Mouse (Mus musculus) frontal cortex, postnatal 14 days (tissue): ENCODE results near the gene Hdhd5.

Source experiments
- DNase-seq, 2 experiments: peaks; one replicate each; pipeline ENCODE4 v3.0.0; 2022; ENCODE audit warnings: low spot score in 2 of 2

The Hdhd5 gene

GRCm38 (mm10) chr6:120483211-120483626 is 47.9 kb downstream of the Hdhd5 start:
- DNase-seq: no peak

- DNase-seq: no peak
Measured at GRCm38 (mm10) chr6:120482756-120483155, 48.4 kb downstream of the Hdhd5 start.

GRCm38 (mm10) chr6:120482021-120482420 is 49.1 kb downstream of the Hdhd5 start:
- no peak for DNase-seq

DNA sequence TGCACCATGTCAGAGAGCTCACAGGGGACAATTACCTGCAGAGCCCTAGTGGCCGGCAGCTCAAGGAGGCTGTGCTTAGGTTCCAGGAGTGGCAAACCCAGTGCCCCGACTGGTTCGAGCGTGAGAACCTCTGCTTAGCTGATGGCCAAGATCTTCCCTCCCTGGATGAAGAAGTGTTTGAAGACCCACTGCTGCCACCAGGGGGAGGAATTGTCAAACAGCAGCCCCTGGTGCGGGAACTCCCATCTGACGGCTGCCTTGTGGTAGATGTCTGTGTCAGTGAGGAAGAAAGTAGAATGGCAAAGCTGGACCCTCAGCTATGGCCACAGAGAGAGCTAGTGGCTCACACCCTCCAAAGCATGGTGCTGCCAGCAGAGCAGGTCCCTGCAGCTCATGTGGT is 49.6 kb downstream of the Hdhd5 start:
- DNase-seq: no peak

DNA sequence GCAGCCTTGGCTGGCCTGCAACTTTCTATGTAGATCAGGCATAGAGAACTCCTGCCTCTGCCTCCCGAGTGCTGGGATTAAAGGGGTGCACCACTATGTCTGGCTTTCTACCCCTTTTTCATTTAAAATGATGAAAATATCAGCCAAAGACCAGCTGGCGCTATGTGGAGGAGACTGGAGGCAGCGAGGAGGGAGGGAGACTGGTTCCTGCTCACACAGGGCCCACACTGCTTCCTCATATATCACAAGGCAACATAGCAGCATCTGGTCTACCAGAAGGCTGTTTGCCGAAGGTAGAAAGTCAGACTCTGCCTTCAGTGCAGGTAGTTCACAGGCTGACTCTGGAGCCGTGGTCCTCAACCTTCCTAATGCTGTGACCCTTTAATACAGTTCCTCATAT is 50.8 kb downstream of the Hdhd5 start:
- DNase-seq: no peak

- DNase-seq: no peak
Measured at GRCm38 (mm10) chr6:120479302-120479701, 51.8 kb downstream of the Hdhd5 start.

- no peak for DNase-seq
Measured at GRCm38 (mm10) chr6:120475288-120475687, 55.8 kb downstream of the Hdhd5 start.

DNA sequence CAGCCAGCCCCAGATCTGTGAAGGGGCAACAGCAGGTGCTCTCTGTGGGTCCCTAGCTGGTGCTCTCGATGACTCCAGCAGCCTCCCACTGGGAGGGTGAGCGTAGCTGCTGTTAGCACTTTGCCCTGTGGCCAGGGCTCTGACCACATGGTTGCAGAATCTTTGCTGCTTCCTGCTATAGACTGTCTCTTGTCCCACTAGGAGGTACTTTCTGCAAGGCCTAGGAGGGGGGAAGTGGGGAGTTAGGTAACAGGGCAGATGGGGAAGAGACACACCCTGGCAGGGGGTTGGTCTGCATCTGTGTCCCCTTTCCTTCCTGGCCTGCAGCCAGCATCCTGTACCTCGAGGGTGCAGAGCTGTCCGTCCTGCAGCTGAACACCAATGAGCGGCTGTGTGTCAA is 57.7 kb downstream of the Hdhd5 start:
- no peak for DNase-seq

- no peak for DNase-seq
Measured at GRCm38 (mm10) chr6:120472455-120473140, 58.5 kb downstream of the Hdhd5 start.

- no peak for DNase-seq
Measured at GRCm38 (mm10) chr6:120471991-120472441, 59.1 kb downstream of the Hdhd5 start.

DNA sequence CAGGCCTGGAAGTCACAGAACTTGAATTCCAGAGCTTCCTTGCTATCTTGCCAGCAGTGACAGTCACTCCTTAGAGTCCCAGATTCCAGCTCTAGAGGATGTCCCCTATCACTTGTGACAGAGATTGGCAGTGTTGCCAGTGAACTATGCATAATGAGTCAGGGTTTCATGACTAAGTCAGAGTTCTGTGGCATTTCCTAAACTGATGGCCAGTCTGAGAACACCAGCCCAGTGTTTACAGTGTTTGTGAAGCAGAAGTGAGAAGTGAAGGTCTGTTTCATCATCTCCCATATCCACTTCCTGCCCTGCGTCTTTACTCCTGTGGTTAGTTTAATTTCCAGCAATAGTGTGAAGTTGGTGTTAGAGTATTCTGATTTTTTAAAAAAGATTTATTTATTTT is 60.5 kb downstream of the Hdhd5 start:
- no peak for DNase-seq

GRCm38 (mm10) chr6:120469770-120470169 is 61.3 kb downstream of the Hdhd5 start:
- no peak for DNase-seq

DNA sequence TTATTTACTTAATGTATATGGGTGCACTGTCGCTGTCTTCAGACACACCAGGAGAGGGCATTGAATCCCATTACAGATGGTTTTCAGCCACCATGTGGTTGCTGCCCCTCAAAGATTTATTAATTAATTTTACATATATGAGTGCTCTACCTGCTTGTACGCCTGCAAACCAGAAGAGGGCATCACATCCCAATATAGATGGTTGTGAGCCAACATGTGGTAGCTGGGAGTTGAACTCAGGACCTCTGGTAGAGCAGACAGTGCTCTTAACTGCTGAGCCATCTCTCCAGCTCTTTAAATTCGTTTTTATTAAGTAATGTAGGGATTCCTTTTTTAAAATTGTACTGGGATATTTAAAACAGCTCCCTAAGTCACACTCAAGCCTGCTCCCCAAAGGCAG is 61.9 kb downstream of the Hdhd5 start:
- DNase-seq: no peak

- DNase-seq: no peak
Measured at GRCm38 (mm10) chr6:120468259-120468658, 62.9 kb downstream of the Hdhd5 start.

DNA sequence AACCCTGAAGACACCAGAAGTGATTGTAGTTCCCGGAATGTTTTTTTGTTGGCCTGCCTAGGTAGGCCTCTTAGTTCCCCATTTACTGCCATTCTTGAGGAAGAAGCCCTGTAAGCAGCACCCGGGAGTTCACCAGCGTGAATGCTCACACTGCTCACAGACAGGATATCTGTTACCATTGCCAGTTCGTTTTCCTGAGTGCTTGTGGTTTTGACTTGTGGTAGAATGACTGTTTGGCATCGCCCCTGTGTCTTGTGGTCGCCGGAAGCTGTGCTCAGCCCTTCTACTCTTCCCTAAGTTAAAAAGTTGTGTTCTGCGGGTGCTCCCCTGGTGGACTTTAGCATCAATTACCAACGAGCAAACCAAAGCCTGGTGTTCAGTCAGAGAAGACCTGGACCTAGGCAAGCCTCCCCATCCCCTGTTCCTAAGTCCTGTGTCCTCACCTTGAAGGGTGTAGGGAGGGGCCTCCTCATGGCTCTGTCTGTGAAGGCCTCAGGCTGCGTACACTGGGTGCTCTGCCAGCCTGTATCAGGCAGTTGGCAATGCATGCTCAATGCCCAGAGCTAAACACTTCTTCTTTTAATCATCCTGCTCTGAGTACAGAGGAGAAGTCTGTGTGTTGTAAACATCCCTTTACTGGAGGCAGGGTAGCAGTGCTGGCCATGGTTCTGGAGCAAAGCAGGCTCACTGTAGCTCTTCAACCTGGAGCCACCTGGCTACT is 64.3 kb downstream of the Hdhd5 start:
- DNase-seq: no peak

- DNase-seq: no peak
Measured at GRCm38 (mm10) chr6:120465393-120465792, 65.7 kb downstream of the Hdhd5 start.

DNA sequence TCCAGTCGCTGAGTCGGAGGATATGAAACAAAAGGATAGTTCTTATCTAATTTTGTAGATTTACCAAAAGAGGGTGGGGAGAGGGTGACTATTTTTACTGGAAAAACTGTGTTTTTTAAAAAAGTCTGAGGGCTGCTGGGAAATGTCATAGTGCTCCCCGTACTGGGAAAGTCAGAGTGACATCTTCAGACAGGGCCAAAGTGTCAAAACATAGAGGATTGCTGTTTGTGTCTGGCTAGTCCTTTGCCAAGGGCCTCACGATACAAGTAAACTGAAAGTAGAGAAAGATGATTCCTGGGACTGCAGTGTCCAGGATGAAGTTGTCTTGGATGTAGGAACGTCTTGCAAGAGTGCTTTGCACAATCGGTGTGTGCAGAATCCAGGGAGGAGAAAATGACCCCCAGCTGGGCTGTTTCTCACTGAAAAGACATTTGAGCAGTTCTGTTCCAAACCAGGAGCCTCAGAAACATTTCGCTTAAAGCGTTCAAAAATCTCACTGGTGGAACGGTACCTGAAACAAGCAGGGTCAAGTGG is 66.6 kb downstream of the Hdhd5 start:
- no peak for DNase-seq

DNA sequence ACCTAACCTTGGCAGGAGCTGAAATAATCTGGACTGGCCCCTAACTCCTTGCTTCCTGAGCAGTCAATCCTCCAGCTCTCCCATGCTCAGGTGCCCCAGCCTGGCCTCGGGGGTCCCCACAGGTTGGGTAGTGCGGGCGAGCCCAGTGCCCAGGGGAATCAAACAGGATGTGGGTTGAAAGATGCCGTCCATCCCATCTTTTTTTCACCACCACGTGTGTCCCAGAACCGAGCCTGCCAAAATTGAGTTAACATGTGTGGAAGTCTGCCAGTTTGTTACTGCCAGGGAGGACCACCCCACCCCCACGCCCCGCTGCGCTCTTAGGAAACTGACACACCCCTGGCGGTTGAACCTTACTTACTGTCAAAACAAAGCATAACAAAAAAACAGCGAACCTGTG is 67.2 kb downstream of the Hdhd5 start:
- no peak for DNase-seq

GRCm38 (mm10) chr6:120463086-120463871 is 67.8 kb downstream of the Hdhd5 start, which contains the start of gene Il17ra:
TSS of gene Il17ra (plus strand) at chr6:120463247.
- DNase-seq: no peak

DNA sequence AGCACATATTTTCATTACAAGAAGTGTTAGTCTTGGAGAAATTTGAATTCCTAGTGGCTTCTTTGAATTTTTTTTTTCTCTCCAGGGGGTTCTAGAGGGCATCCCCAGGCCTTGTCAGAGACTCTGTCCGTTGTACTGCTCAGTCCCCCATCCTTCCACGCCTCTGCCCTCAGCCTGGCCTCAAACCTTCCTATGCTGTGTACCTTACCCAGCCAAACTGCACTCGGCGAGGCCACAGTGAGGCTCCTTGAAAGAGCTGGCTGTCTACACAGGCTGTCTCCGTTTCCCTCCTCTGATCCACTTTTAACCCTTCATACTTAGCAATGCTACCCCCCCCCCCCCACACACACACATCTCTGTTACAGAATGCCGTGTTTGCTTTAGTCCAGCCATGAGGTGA is 68.9 kb downstream of the Hdhd5 start:
- no peak for DNase-seq

DNA sequence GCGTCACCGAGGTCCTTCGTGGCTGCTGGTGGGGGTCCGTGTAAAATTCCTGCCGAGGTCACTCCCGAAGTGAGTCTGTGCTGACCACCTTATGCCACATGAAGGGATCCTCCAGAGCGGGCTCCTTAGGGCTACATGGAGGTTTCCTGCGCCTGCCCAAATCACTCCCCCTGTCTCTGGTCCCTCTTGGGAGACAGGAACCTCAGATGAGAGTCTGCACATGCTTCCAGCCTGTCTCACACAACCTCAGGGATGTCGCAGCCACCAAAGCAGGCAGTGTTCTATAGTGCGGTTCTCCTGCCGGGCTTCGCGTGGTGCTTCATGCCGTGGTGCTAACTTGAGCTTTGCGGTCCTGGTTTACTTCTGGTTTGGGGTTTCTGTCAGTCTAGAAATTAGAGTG is 69.9 kb downstream of the Hdhd5 start:
- no peak for DNase-seq
